Mouse (Mus musculus) bone marrow, adult 2 months (tissue): ENCODE measurements at regions not wholly inside any gene's neighbourhood (a gene's known extent, or its start where the extent isn't known, plus 50 kb on each side); places are given as distances from the start of the nearest gene placed in this dataset.

Experiments
- H3K27ac ChIP-seq: fragments of 200-500 bp; 2 replicates; pipeline ENCODE4 v1.5.1; 2012; ENCODE audit warnings: low read depth, mild to moderate bottlenecking, control low read depth, inconsistent platforms, low read length; ENCODE audit not compliant: control insufficient read depth, poor library complexity, insufficient read depth
- H3K4me1 ChIP-seq: fragments of 200-500 bp; 2 replicates; pipeline ENCODE4 v1.6.1; 2011; ENCODE audit warnings: low read length; ENCODE audit not compliant: control insufficient read depth, insufficient read depth
- H3K4me3 ChIP-seq: fragments of 200-500 bp; replicated peaks from 2 replicates; pipeline ENCODE3; 2011; ENCODE audit warnings: mild to moderate bottlenecking, low read depth, low read length, control low read depth; ENCODE audit not compliant: control insufficient read depth
- CTCF ChIP-seq: fragments of 200-500 bp; IDR thresholded peaks from 2 replicates; pipeline ENCODE4 v1.5.1; 2011; ENCODE audit warnings: low read length, control low read depth; ENCODE audit not compliant: control insufficient read depth, insufficient read depth
- POLR2A ChIP-seq: fragments of 200-500 bp; IDR thresholded peaks from 2 replicates; pipeline ENCODE4 v1.6.1; 2011; ENCODE audit warnings: low read depth, mild to moderate bottlenecking, control low read depth, low read length, borderline replicate concordance; ENCODE audit not compliant: control insufficient read depth
- whole genome bisulfite sequencing: fragments of 180-500 bp; shearing (Covaris S2); methylation state at CpG from one replicate; pipeline ENCODE4 v1.1.7; 2018; 5-methylcytosine and 5-hydroxymethylcytosine counted together

DNA sequence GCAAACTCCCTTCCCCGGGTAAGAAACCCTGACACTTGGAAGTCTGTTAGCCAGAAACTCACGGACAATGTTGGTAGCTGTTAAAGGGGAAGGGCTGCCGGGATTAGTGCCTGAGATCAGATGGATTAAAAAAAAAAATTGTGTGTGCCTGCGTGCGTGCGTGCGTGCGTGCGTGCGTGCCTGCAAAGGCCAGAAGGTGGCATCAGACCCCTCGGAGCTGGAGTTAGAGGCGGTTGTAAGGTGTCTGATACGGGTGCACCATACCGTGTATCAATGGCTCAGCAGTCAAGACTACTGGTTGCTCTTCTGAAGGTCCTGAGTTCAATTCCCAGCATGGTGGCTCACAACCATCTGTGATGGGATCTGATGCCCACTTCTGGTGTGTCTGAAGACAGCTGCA, 59.0 kb upstream of the Ccdc167 start:
- no peak for TF ChIP-seq CTCF
- Histone ChIP-seq H3K4me1 (peaks cover 1% of the 10 kb centered on the region; the same call in 1 of the 2 replicates), H3K27ac (no peak overlapping the region), H3K4me3 (no peak overlapping the region)
- WGBS: 84% methylated on average over 14 of the region's 14 CpGs

DNA sequence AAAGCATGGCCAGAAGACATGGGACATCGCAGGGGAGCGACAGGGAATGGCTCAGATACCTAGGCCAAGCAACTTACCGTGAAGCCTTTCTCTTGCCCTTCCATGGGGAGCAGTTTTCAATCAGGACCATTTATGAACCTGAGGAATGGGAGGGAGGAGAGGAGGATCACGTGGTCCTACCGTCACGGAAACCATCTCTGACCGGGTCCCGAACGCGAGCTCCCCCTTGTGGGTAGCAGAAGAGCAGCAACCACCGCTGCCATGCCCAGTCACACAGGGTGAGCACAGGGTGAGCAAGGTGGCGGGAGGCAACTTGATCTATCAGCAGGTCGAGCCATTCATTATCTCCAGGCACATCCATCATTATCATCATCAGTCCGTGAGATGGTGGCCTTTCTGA, 56.5 kb upstream of the Ccdc167 start:
- Histone ChIP-seq H3K27ac (no peak overlapping the region), H3K4me3 (no peak overlapping the region), H3K4me1 (peaks cover 1% of the 10 kb centered on the region)
- TF ChIP-seq CTCF (peak; percentile 84), POLR2A (no peak)
- 26% methylated on average over 14 of the region's 14 CpGs for WGBS

DNA sequence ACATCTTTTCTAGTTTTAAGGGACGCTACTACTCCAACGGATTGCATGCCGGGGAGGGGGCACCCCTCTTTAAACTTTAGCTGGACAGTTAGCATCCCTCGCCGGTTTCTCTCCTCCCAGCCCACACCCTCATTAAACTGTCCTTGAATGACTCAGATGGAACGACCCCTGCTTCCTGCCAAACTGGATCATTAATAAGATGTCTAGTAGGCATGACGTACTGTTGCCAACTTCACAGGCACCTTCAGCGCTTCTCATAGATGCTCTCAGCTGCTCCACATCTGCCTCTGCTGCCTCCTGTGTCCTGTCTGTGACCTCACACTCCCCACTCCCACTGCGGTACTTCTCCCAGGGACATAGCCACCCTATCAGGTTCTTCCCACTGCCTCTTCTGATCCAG, 54.1 kb upstream of the Ccdc167 start:
- WGBS: 79% methylated on average over 9 of the region's 9 CpGs
- H3K27ac ChIP-seq: no peak overlapping the region
- H3K4me3 ChIP-seq: no peak overlapping the region
- TF ChIP-seq CTCF (no peak), POLR2A (no peak)
- peaks cover 1% of the 10 kb centered on the region for H3K4me1 ChIP-seq

DNA sequence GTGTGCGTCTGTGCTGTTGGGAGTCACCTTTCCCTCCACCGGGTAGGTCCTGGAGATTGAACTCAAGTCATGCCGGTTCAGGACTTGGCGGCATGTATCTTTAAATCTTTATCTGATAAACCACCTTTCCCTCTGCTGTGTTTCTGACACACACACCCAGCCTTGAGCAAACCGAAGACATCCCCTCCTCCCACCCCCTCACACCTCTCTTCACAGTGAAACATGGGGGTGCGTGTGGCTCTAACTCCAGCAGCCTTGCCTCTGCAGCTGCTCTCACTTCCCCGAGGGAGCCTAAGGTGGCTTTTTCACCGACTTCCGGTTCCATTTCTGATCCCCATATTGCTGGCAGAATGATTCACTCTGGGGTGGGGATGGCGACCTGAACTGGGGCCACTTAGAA, 52.8 kb upstream of the Ccdc167 start:
- Histone ChIP-seq H3K4me3 (no peak overlapping the region), H3K4me1 (peaks cover 1% of the 10 kb centered on the region), H3K27ac (no peak overlapping the region)
- no peak for TF ChIP-seq POLR2A
- no peak for TF ChIP-seq CTCF
- WGBS: 32% methylated on average over 10 of the region's 10 CpGs

DNA sequence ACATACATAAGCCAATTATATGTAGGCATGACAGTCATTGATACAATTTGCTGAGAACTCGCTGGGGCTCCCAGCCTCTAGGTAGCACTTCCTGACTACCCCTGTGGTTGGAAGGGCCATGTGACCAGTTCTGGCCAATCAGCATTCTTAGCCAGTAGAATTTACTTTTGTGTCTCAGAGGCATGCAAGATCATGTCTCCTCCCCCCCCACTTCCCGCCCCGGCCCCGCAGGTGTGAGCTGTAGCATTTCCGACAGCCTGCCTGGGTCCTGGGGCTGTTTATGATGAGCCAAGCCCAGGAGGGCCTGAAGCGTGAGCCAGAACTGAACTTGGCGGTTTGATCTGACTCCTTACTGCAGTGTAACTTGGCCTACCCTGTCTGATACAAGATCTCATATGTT, 52.3 kb upstream of the Ccdc167 start:
- Histone ChIP-seq H3K4me3 (no peak overlapping the region), H3K4me1 (peaks cover 1% of the 10 kb centered on the region), H3K27ac (no peak overlapping the region)
- TF ChIP-seq CTCF (no peak), POLR2A (no peak)
- 14% methylated on average over 7 of the region's 7 CpGs for WGBS

DNA sequence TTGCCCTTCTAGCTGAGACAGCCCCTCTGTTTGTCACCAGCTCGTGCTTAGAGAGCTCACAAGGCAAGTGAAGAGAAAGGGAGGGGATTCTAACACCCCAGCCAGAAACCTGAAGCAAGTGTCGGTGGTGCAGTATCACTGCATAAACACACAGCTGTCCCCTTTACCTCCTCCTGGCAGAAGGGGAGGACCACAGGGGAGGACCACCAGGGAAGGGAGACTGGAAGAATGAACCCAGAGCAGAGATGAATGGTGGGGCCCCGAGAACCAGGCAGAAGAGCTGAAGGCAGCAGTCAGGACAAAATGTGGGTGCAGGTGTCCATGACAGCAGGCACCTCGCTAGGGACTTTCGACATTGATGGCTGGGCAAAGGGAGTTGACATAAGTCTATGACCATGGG, 51.8 kb upstream of the Ccdc167 start:
- TF ChIP-seq CTCF: no peak
- TF ChIP-seq POLR2A: no peak
- Histone ChIP-seq H3K4me1 (peaks cover 1% of the 10 kb centered on the region), H3K27ac (no peak overlapping the region), H3K4me3 (no peak overlapping the region)
- 72% methylated on average over 5 of the region's 5 CpGs for WGBS
